ENCODE assay signal across 28 mouse cellular contexts in genomic region chr1:135553154-135553553, GRCm38 (mm10). TPM values are rescaled to one million over a fixed set of nuclear protein-coding genes. Genes with fewer than 3 reads are reported as not detected.
DNase-seq lines count a peak whose midpoint lies in the region; ATAC-seq lines count a peak whose summit lies in the region.
"Had no signal": no experiment of that assay in that cellular context is flagged by ENCODE, and none has a peak within 500 bp of the region (broad histone marks: within the 10 kb centered on the region; RNA-seq: fewer than 3 reads in every experiment).

No protein-coding gene starts in this region.

- no peak overlapping the region for H3K4me2 ChIP-seq in hindbrain, embryonic 11.5 days (replicated peaks; ENCODE audit: low read depth, low read length)
- H3K4me2 ChIP-seq in neural tube, embryonic 13.5 days: no peak overlapping the region
- H3K4me2 ChIP-seq in neural tube, embryonic 15.5 days: no peak overlapping the region
- H3K4me2 ChIP-seq: embryonic facial prominence, embryonic 12.5 days; heart, embryonic 12.5 days; limb, embryonic 15.5 days; liver, embryonic 13.5 days had no signal

- no peak overlapping the region for H3K4me3 ChIP-seq in hindbrain, embryonic 10.5 days
- no peak overlapping the region for H3K4me3 ChIP-seq in hindbrain, embryonic 11.5 days (ENCODE audit: low read depth, low read length)
- no peak overlapping the region for H3K4me3 ChIP-seq in neural tube, embryonic 13.5 days
- no peak overlapping the region for H3K4me3 ChIP-seq in neural tube, embryonic 15.5 days (replicated peaks)
- H3K4me3 ChIP-seq: embryonic facial prominence, embryonic 12.5 days; gastrocnemius, adult 2 months; heart, embryonic 12.5 days; limb, embryonic 15.5 days; liver, embryonic 13.5 days; megakaryocyte, embryonic 14.5 days had no signal

- peak overlapping the region; percentile 53 for H3K27ac ChIP-seq in hindbrain, embryonic 10.5 days
- no peak overlapping the region for H3K27ac ChIP-seq in hindbrain, embryonic 11.5 days (ENCODE audit: low read depth, low read length)
- H3K27ac ChIP-seq in neural tube, embryonic 13.5 days (replicated peaks): peak overlapping the region; percentile 74; the same call in 1 of the 2 replicates
- no peak overlapping the region for H3K27ac ChIP-seq in neural tube, embryonic 15.5 days (replicated peaks)
- H3K27ac ChIP-seq: embryonic facial prominence, embryonic 12.5 days; gastrocnemius, adult 2 months; kidney, postnatal 0 days; limb, embryonic 15.5 days; liver, embryonic 13.5 days had no signal

- WGBS in hindbrain, embryonic 10.5 days: 49% methylated on average over 4 of the region's 4 CpGs
- 52% methylated on average over 4 of the region's 4 CpGs for WGBS in hindbrain, embryonic 11.5 days
- 55% methylated on average over 4 of the region's 4 CpGs for WGBS in neural tube, embryonic 13.5 days
- WGBS in neural tube, embryonic 15.5 days: 51% methylated on average over 4 of the region's 4 CpGs

- peaks cover 80% of the 10 kb centered on the region for H3K4me1 ChIP-seq in hindbrain, embryonic 10.5 days (replicated peaks)
- peaks cover 14% of the 10 kb centered on the region for H3K4me1 ChIP-seq in hindbrain, embryonic 11.5 days (replicated peaks; ENCODE audit: control insufficient read depth, insufficient read depth, low read length)
- peaks cover 98% of the 10 kb centered on the region for H3K4me1 ChIP-seq in neural tube, embryonic 13.5 days (replicated peaks)
- H3K4me1 ChIP-seq in neural tube, embryonic 15.5 days: peaks cover 79% of the 10 kb centered on the region
- H3K4me1 ChIP-seq: liver, embryonic 13.5 days had no signal

- no peaks in the 10 kb centered on the region for H3K27me3 ChIP-seq in hindbrain, embryonic 10.5 days (ENCODE audit: insufficient read depth, poor library complexity, severe bottlenecking)
- H3K27me3 ChIP-seq in hindbrain, embryonic 11.5 days (ENCODE audit: control insufficient read depth, insufficient read depth, low read length): no peaks in the 10 kb centered on the region
- no peaks in the 10 kb centered on the region for H3K27me3 ChIP-seq in neural tube, embryonic 13.5 days
- no peaks in the 10 kb centered on the region for H3K27me3 ChIP-seq in neural tube, embryonic 15.5 days (replicated peaks)
- H3K27me3 ChIP-seq: embryonic facial prominence, embryonic 12.5 days; heart, embryonic 12.5 days; limb, embryonic 15.5 days; liver, embryonic 13.5 days; megakaryocyte, embryonic 14.5 days had no signal

- H3K9ac ChIP-seq in hindbrain, embryonic 11.5 days (ENCODE audit: low read depth, low read length): no peak overlapping the region
- no peak overlapping the region for H3K9ac ChIP-seq in neural tube, embryonic 13.5 days
- no peak overlapping the region for H3K9ac ChIP-seq in neural tube, embryonic 15.5 days (replicated peaks)
- H3K9ac ChIP-seq: embryonic facial prominence, embryonic 12.5 days; heart, embryonic 12.5 days; limb, embryonic 15.5 days; liver, embryonic 13.5 days had no signal

- H3K36me3 ChIP-seq in hindbrain, embryonic 10.5 days: no peaks in the 10 kb centered on the region
- no peaks in the 10 kb centered on the region for H3K36me3 ChIP-seq in hindbrain, embryonic 11.5 days (ENCODE audit: control insufficient read depth, insufficient read depth, low read length)
- no peaks in the 10 kb centered on the region for H3K36me3 ChIP-seq in neural tube, embryonic 13.5 days
- H3K36me3 ChIP-seq in neural tube, embryonic 15.5 days: no peaks in the 10 kb centered on the region
- H3K36me3 ChIP-seq: embryonic facial prominence, embryonic 12.5 days; G1E; heart, embryonic 12.5 days; limb, embryonic 15.5 days; liver, embryonic 13.5 days had no signal

- ATAC-seq in hindbrain, embryonic 11.5 days (ENCODE audit: low FRiP score): no peak
- no peak for ATAC-seq in neural tube, embryonic 13.5 days (ENCODE audit: low read depth)
- ATAC-seq in neural tube, embryonic 15.5 days (ENCODE audit: low FRiP score): no peak
- ATAC-seq: intestine, embryonic 16.5 days; lung, postnatal 0 days had no signal

- no peak for DNase-seq in hindbrain, embryonic 10.5 days (ENCODE audit: low spot score)
- DNase-seq in hindbrain, embryonic 11.5 days (ENCODE audit: low spot score): no peak
- peak; percentile 55 for DNase-seq in brain, adult 2 months (ENCODE audit: low read depth, low spot score)
- no peak for DNase-seq in heart, adult 8-10 months (ENCODE audit: low spot score)
- DNase-seq in urinary bladder, postnatal 25 days (ENCODE audit: low spot score): no peak
- DNase-seq: adrenal gland, adult 8-10 months; B cell, adult 2 months; cerebellum, adult 8-10 months; cerebellum, postnatal 36 days; gastrocnemius, adult 2 months; gastrocnemius, postnatal 36 days; heart, adult 18-20 months; kidney, adult 8-10 months; left cerebral cortex, postnatal 4 days; liver, embryonic 13.5 days; lung, adult 18-20 months; lung, postnatal 4 days; retina, postnatal 1 day had no signal

- no peaks in the 10 kb centered on the region for H3K9me3 ChIP-seq in hindbrain, embryonic 10.5 days
- no peaks in the 10 kb centered on the region for H3K9me3 ChIP-seq in hindbrain, embryonic 11.5 days (ENCODE audit: control insufficient read depth, low read length)
- no peaks in the 10 kb centered on the region for H3K9me3 ChIP-seq in neural tube, embryonic 13.5 days
- H3K9me3 ChIP-seq in neural tube, embryonic 15.5 days (replicated peaks): no peaks in the 10 kb centered on the region
- H3K9me3 ChIP-seq: embryonic facial prominence, embryonic 12.5 days; G1E; heart, embryonic 12.5 days; limb, embryonic 15.5 days; liver, embryonic 13.5 days had no signal

RNA-seq across cellular contexts. Expression of gene Nav1, which starts 53.9 kb away (rescaled TPM):
- 16.1 and 19.3 TPM in 2 replicates for polyA plus RNA-seq in hindbrain, embryonic 10.5 days (2016; fragmentation: Nextera tagmentation; extraction: Ambion mirVana)
- polyA plus RNA-seq in hindbrain, embryonic 11.5 days (2014; fragmentation: Nextera tagmentation; extraction: Ambion mirVana): 16.9 and 21.0 TPM in 2 replicates
- polyA plus RNA-seq in neural tube, embryonic 13.5 days (2015; fragmentation: Nextera tagmentation; extraction: Ambion mirVana): 34.9 and 38.6 TPM in 2 replicates
- polyA plus RNA-seq in neural tube, embryonic 15.5 days (2015; fragmentation: Nextera tagmentation; extraction: Ambion mirVana): 40.8 and 44.1 TPM in 2 replicates
- total RNA-seq in heart, adult 8-10 months (2022): 10 to 100 TPM; 14.8 to 19.1 (median 15.9) TPM
- polyA plus RNA-seq: G1E had no signal

Comparison
In these comparisons a context has a peak if more than half of its experiments do, and no peak if none do; other contexts are left out.
1. H3K27ac ChIP-seq: peak in hindbrain, embryonic 10.5 days (single experiment) and neural tube, embryonic 13.5 days (single experiment); none in hindbrain, embryonic 11.5 days (single experiment) and neural tube, embryonic 15.5 days (single experiment).